Mouse (Mus musculus) thymus, adult 2 months (tissue): ENCODE measurements around the gene Mxd3. TPM values are rescaled to one million over a fixed set of nuclear protein-coding genes. Genes with fewer than 3 reads are reported as not detected.

Source experiments
- DNase-seq: peaks from one replicate; pipeline ENCODE4 v3.0.0; 2021
- H3K27ac ChIP-seq: fragments of 200-500 bp; 2 replicates; pipeline ENCODE4 v1.5.1; 2012; ENCODE audit warnings: low read length, control low read depth; ENCODE audit not compliant: control insufficient read depth, insufficient read depth
- H3K27me3 ChIP-seq: fragments of 200-500 bp; 2 replicates; pipeline ENCODE4 v1.6.1; 2012; ENCODE audit warnings: mild to moderate bottlenecking, low read length, moderate library complexity, mixed read lengths; ENCODE audit not compliant: control insufficient read depth, insufficient read depth
- H3K36me3 ChIP-seq: fragments of 200-500 bp; 2 replicates; pipeline ENCODE4 v1.6.1; 2012; ENCODE audit warnings: mild to moderate bottlenecking, low read length, moderate library complexity; ENCODE audit not compliant: control insufficient read depth, insufficient read depth
- H3K4me1 ChIP-seq: fragments of 200-500 bp; replicated peaks from 2 replicates; pipeline ENCODE4 v1.6.1; 2012; ENCODE audit warnings: low read length; ENCODE audit not compliant: control insufficient read depth, insufficient read depth
- H3K4me3 ChIP-seq: fragments of 200-500 bp; 2 replicates; pipeline ENCODE4 v1.5.1; 2012; ENCODE audit warnings: mild to moderate bottlenecking, low read length, control low read depth, moderate library complexity; ENCODE audit not compliant: control insufficient read depth, insufficient read depth
- CTCF ChIP-seq: fragments of 200-500 bp; IDR thresholded peaks from 2 replicates; pipeline ENCODE4 v1.5.1; 2012; ENCODE audit warnings: mild to moderate bottlenecking, control low read depth, low read length, moderate library complexity, borderline replicate concordance; ENCODE audit not compliant: control insufficient read depth, poor library complexity, insufficient read depth; ENCODE audit errors: extremely low read depth
- POLR2A ChIP-seq: fragments of 200-500 bp; IDR thresholded peaks from 2 replicates; pipeline ENCODE4 v1.6.1; 2012; ENCODE audit warnings: mild to moderate bottlenecking, low read length, control low read depth, moderate library complexity; ENCODE audit not compliant: control insufficient read depth, poor library complexity, insufficient read depth; ENCODE audit errors: extremely low read depth
- WGBS: fragments of 180-500 bp; shearing (Covaris S2); methylation state at CpG from one replicate; pipeline ENCODE4 v1.1.7; 2018; 5-methylcytosine and 5-hydroxymethylcytosine counted together
- polyA plus RNA-seq: library from polyadenylated mRNA; depleted of rRNA; stranded (reverse); fragments of >200 nt; gene quantifications from 2 replicates; pipeline ENCODE4 v1.2.3, GENCODE M21; 2012

Gene Mxd3
- polyA plus RNA-seq, 1 experiment, result 122 TPM

DNA sequence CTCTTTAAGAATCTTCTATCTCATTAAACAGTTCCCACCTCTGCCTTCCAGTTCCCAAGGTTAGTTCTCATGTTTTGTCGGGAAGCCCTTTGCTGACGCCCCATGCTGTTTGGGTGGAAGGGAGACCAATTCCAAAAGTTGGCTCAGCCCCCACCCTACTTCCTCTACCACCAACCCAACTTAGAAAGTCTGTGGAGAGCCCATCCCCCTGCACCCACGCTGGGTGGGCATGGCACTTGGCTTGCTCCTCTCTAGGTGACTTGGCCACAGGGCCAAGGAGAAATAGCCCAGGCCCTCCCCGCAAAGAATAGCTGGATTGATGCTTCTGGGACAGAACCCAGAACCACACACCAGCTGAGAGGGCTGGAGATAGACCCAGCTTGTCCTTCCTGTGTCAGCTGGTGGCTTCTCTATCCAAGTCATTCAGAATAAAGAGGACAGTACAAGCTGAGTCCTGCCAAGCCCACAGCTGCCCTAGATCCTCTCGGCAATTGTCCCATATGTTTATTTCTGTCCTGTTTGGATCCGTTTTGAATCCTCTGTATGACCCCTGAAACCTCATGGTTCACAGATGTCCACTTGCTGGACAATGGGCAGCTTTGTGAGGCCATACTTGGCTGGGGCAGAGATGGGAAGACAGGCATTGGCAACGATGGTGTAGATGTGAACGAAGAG is 41.5 kb upstream of the Mxd3 start:
- H3K4me3 ChIP-seq, result peak overlapping the region; percentile 38
- peaks cover 54% of the 10 kb centered on the region for H3K4me1 ChIP-seq
- WGBS, result 78% methylated on average over 8 of the region's 8 CpGs
- peak; percentile 37 for DNase-seq
- peak overlapping the region; percentile 8; the same call in 1 of the 2 replicates for H3K27ac ChIP-seq
- no peaks in the 10 kb centered on the region for H3K27me3 ChIP-seq
- no peaks in the 10 kb centered on the region for H3K36me3 ChIP-seq
- TF ChIP-seq CTCF, result no peak
- no peak for TF ChIP-seq POLR2A

- no peak for TF ChIP-seq POLR2A
- TF ChIP-seq CTCF, result no peak
- H3K4me1 ChIP-seq, result peaks cover 47% of the 10 kb centered on the region
- WGBS, result 36% methylated on average over 3 of the region's 3 CpGs
- no peak for DNase-seq
- peak overlapping the region; percentile 79 for H3K27ac ChIP-seq
- H3K36me3 ChIP-seq, result no peaks in the 10 kb centered on the region
- peak overlapping the region; percentile 73 for H3K4me3 ChIP-seq
- no peaks in the 10 kb centered on the region for H3K27me3 ChIP-seq
Measured at GRCm38 (mm10) chr13:55370234-55370633, 40.6 kb upstream of the Mxd3 start.

DNA sequence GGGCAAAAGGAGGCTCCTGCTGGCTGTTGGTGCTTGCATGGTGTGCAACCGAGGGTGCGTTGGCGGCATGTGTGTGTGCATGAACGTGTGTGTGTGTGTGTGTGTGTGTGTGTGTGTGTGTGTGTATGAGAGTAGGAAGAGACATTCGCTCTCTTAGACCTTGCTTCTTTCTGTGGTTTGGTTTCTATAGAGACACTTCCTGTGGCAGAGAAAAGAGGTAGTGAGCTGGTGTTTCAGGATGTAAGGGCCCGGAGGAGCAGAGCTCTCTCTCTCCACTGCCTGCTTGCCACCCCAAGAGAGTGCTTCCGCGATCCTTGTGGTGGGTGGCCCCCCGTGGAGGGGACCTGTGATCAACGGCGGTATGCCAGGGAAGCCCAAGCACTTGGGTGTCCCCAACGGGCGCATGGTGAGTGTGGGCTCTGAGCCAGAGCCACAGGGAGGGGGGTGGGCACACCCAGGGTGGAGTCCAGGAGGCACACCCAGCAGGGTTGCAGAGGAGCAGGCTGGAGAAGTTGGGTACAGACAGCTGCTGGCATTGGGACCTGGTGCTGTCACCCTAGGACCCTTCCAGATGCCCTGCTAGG is 40.0 kb upstream of the Mxd3 start, which contains the start of gene Rgs14:
Rgs14 (plus strand) TSS at position 202 of the 584 bp plus-strand sequence.
- peak; percentile 86 for DNase-seq
- TF ChIP-seq POLR2A (peak; percentile 80), CTCF (no peak)
- WGBS, result 2% methylated on average over 13 of the region's 13 CpGs

DNA sequence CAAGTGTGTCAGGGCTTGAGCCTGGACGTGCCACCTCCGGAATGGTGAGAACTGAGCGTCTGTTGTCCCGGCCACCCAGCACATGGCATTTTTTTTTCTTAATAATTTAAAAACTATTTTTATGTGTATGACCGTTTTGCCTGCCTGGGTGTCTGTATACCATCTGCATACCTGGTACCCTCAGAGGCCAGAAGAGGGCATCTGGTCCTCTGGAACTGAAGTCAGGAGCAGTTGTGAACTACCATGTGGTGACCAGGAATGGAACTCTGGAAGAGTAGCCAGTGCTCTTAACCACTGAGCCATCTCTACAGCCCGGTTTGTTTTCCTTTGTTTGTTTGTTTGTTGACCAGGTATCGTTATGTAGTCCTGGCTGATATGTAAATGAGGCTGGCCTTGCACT is 38.8 kb upstream of the Mxd3 start:
- Histone ChIP-seq H3K36me3 (no peaks in the 10 kb centered on the region), H3K27ac (peak overlapping the region; percentile 43; the same call in 1 of the 2 replicates), H3K27me3 (no peaks in the 10 kb centered on the region), H3K4me3 (no peak overlapping the region), H3K4me1 (peaks cover 31% of the 10 kb centered on the region)
- peak; percentile 39 for DNase-seq
- TF ChIP-seq POLR2A (no peak), CTCF (no peak)
- 75% methylated on average over 7 of the region's 7 CpGs for WGBS

More for the DNA sequence above, 40.0 kb upstream of the Mxd3 start, which contains the start of gene Rgs14:
- H3K4me3 ChIP-seq, result peak within 1 kb of the TSS; percentile 73
- H3K27ac ChIP-seq, result peak within 1 kb of the TSS; percentile 79
- H3K36me3 ChIP-seq, result no peaks in the 10 kb centered on the region
- H3K27me3 ChIP-seq, result no peaks in the 10 kb centered on the region
- H3K4me1 ChIP-seq, result peaks cover 43% of the 10 kb centered on the region

DNA sequence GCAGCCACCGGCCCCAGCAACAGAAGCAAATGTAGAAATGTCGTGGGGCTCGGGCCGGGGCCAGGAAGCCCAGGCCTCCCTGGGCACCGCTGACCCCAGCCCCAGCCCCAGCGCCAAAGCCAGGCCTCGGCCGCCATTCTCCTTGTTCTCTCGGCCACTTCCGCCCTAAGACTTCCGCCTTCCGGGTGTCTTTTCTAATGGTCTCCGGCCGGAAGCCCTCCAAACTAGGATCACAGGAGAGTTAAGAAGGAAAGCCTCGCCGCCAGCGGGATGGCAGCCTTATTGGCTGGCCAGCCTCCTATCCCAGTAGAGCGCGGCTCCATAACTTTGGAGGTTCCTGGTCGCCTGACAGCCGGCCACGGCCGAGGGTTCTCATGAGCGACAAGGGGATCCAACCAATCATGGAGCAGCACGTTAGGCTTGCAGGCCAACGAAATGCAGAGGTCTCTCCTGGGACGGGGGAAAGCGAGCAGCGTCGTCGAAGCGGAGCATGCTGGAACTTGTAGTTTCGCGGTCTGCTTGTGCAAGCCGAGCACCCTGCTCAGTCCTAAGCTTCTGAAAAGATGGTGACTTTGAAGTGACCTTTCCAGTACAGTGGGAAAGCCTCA is 32.9 kb upstream of the Mxd3 start, which contains the start of gene Lman2:
Lman2 (minus strand) TSS at position 331 of the 608 bp plus-strand sequence.
- peak; percentile 31; the same call in 1 of the 2 replicates for TF ChIP-seq CTCF
- TF ChIP-seq POLR2A, result peak; percentile 65; the same call in 1 of the 2 replicates
- peak; percentile 90 for DNase-seq
- Histone ChIP-seq H3K27me3 (no peaks in the 10 kb centered on the region), H3K36me3 (peaks cover 10% of the 10 kb centered on the region), H3K27ac (peak within 1 kb of the TSS; percentile 37), H3K4me3 (peak within 1 kb of the TSS; percentile 93), H3K4me1 (peaks cover 11% of the 10 kb centered on the region)
- WGBS, result under 1% methylated on average over 35 of the region's 35 CpGs

DNA sequence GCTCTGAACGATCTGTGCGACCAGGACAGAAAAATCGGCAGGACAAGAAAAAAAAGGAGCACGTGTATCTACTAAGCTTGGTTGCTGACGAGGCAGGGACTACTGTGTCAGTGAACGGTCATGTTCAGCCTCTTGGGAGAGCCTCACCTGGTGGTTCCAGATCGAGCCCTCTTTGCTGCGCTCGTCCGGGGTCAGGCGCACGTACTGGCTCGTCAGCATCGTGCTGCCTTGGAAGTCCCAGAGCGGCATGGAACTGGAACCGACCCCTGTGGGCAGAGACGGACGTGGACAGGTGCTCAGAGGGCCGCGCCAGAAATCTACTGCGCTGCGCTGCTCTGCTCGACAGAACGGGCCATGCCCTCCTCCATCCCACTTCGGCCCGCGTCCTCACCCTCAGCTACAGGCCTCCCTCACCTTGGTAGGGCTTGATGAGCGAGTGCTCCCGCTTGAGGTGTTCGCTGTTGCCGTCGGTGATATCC is 32.4 kb upstream of the Mxd3 start:
- H3K4me3 ChIP-seq, result peak overlapping the region; percentile 93
- TF ChIP-seq POLR2A (no peak), CTCF (no peak)

More for the DNA sequence above, 32.4 kb upstream of the Mxd3 start:
- under 1% methylated on average over 32 of the region's 32 CpGs for WGBS
- Histone ChIP-seq H3K36me3 (peaks cover 11% of the 10 kb centered on the region), H3K27ac (peak overlapping the region; percentile 37; the same call in 1 of the 2 replicates), H3K4me1 (peaks cover 11% of the 10 kb centered on the region), H3K27me3 (no peaks in the 10 kb centered on the region)
- DNase-seq, result no peak
